8 mouse cellular contexts compared by ENCODE assay signal in genomic region chr15:28181862-28182261, GRCm38 (mm10). TPM values are rescaled to one million over a fixed set of nuclear protein-coding genes. Genes with fewer than 3 reads are reported as not detected.
DNase-seq lines count a peak whose midpoint lies in the region; ATAC-seq and TF ChIP-seq lines count a peak whose summit lies in the region.

No protein-coding gene starts in this region.

- peak overlapping the region; percentile 24 for H3K4me3 ChIP-seq in intestine, postnatal 0 days (ENCODE audit: low read depth, low read length)
- H3K4me3 ChIP-seq in midbrain, embryonic 11.5 days (ENCODE audit: low read depth, low read length), result peak overlapping the region; percentile 25; the same call in 1 of the 2 replicates

- H3K36me3 ChIP-seq in intestine, postnatal 0 days (ENCODE audit: control insufficient read depth, insufficient read depth), result no peaks in the 10 kb centered on the region
- no peaks in the 10 kb centered on the region for H3K36me3 ChIP-seq in midbrain, embryonic 11.5 days (ENCODE audit: control insufficient read depth, insufficient read depth, low read length)

- ATAC-seq in granulocyte monocyte progenitor cell, adult 5-6 weeks (replicated peaks; ENCODE audit: poor library complexity, severe bottlenecking), result peak; percentile 83
- ATAC-seq in intestine, postnatal 0 days, result peak; percentile 56; the same call in 1 of the 2 replicates
- ATAC-seq in midbrain, embryonic 11.5 days (ENCODE audit: low FRiP score), result peak; percentile 85
- no peak for ATAC-seq in erythroid progenitor cell, adult 5-6 weeks (replicated peaks; ENCODE audit: low FRiP score, poor library complexity, severe bottlenecking)

- 18% methylated on average over 10 of the region's 10 CpGs for WGBS in intestine, postnatal 0 days
- 26% methylated on average over 10 of the region's 10 CpGs for whole genome bisulfite sequencing in midbrain, embryonic 11.5 days

- H3K9me3 ChIP-seq in intestine, postnatal 0 days (ENCODE audit: control insufficient read depth), result no peaks in the 10 kb centered on the region
- H3K9me3 ChIP-seq in midbrain, embryonic 11.5 days (ENCODE audit: control insufficient read depth, low read length), result no peaks in the 10 kb centered on the region

- H3K9ac ChIP-seq in intestine, postnatal 0 days (ENCODE audit: low read depth, low read length), result no peak overlapping the region
- no peak overlapping the region for H3K9ac ChIP-seq in midbrain, embryonic 11.5 days (ENCODE audit: low read length)

- H3K27ac ChIP-seq in intestine, postnatal 0 days (ENCODE audit: low read depth, low read length), result no peak overlapping the region
- no peak overlapping the region for H3K27ac ChIP-seq in midbrain, embryonic 11.5 days (ENCODE audit: low read depth, low read length)

- DNase-seq in adrenal gland, adult 2 months, result peak; percentile 56
- DNase-seq in embryo, embryonic 11 days, result peak; percentile 81
- DNase-seq in left cerebral cortex, postnatal 36 days (ENCODE audit: low spot score in 2 of 2), result peak; percentile 71 to 83
- DNase-seq in midbrain, embryonic 11.5 days (ENCODE audit: low spot score, missing footprints), result peak; percentile 98
- peak; percentile 47 for DNase-seq in skeletal muscle tissue, adult 2 months (ENCODE audit: low read depth, low spot score)

- peak; percentile 92 for TF ChIP-seq CTCF in intestine, postnatal 0 days (IDR thresholded peaks at IDR 0.05; ENCODE audit: low read depth)

- H3K27me3 ChIP-seq in intestine, postnatal 0 days (replicated peaks; ENCODE audit: control insufficient read depth, insufficient read depth, low read length), result no peaks in the 10 kb centered on the region
- no peaks in the 10 kb centered on the region for H3K27me3 ChIP-seq in midbrain, embryonic 11.5 days (ENCODE audit: control insufficient read depth, insufficient read depth, low read length)

- no peaks in the 10 kb centered on the region for H3K4me1 ChIP-seq in intestine, postnatal 0 days (replicated peaks; ENCODE audit: control insufficient read depth, insufficient read depth, low read length)
- no peaks in the 10 kb centered on the region for H3K4me1 ChIP-seq in midbrain, embryonic 11.5 days (ENCODE audit: control insufficient read depth, insufficient read depth, low read length)

- intact Hi-C loops in left cerebral cortex, postnatal 36 days (cut with DNase I), result loop anchor here (1.0 to 10.0 kb wide), 3 partner anchors 155 to 437 kb away; partner anchors contain the start of gene Trio

- peak overlapping the region; percentile 63 for H3K4me2 ChIP-seq in intestine, postnatal 0 days (replicated peaks; ENCODE audit: low read depth)
- H3K4me2 ChIP-seq in midbrain, embryonic 11.5 days, result peak overlapping the region; percentile 47

RNA-seq across cellular contexts. Expression of gene Dnah5, which starts 21.7 kb away (rescaled TPM):
- total RNA-seq in adrenal gland, adult 2 months (2021), result under 1 TPM; 0.03 to 0.12 TPM
- 0.01 TPM in 1 of 2 replicates, not detected in the other for polyA plus RNA-seq in adrenal gland, adult 2 months (2012; rRNA removed)
- not detected in 2 replicates for total RNA-seq in granulocyte monocyte progenitor cell, adult 5-6 weeks (2014; fragmentation: Nextera tagmentation)
- not detected in 2 replicates for total RNA-seq in granulocyte monocyte progenitor cell, adult 5-6 weeks (2017)
- 0.01 and 0.04 TPM in 2 replicates for polyA plus RNA-seq in intestine, postnatal 0 days (2015; fragmentation: Nextera tagmentation; extraction: Ambion mirVana)
- 1 to 10 TPM; 2.1 to 2.8 TPM for total RNA-seq in left cerebral cortex, postnatal 36 days (2021)
- 0.30 and 0.33 TPM in 2 replicates for polyA plus RNA-seq in midbrain, embryonic 11.5 days (2014; fragmentation: Nextera tagmentation; extraction: Ambion mirVana)
- total RNA-seq in erythroid progenitor cell, adult 5-6 weeks (2015; ENCODE audit: low replicate concordance), result not detected in 2 replicates
- not detected in 2 replicates for total RNA-seq in erythroid progenitor cell, adult 5-6 weeks (2017; ENCODE audit: low replicate concordance)

Comparison
In these comparisons a context has a peak if more than half of its experiments do, and no peak if none do; other contexts are left out.
1. DNase-seq: peak in every context shown above with its lines; median percentile 98 in midbrain, embryonic 11.5 days; 81 in embryo, embryonic 11 days; 77 in left cerebral cortex, postnatal 36 days; 56 in adrenal gland, adult 2 months; 47 in skeletal muscle tissue, adult 2 months.